ENCODE assay signal across 8 mouse cellular contexts in the genomic region with DNA sequence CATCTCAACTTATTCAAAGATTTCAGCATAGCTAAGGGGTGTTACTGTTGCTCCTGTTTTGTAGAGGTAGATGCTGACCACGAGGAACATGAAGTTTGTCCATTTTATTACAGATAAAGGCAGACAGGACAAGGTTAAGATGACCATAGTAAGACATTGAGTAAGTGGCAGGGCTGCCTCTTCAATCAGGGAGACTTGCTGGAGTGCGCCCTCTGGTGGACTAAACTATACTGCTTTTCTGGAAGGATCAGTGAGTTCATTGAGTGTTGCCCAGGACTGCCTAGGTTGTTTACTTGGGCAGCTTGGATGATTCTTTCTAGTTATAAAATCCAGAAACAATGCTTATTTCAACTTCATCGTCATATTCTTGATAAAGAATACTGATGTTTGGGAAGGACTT. TPM values are rescaled to one million over a fixed set of nuclear protein-coding genes. Genes with fewer than 3 reads are reported as not detected.
DNase-seq lines count a peak whose midpoint lies in the region; ATAC-seq and TF ChIP-seq lines count a peak whose summit lies in the region.

No protein-coding gene starts in this region.

- no peak overlapping the region for H3K4me2 ChIP-seq in forebrain, postnatal 0 days (ENCODE audit: low read depth)
- no peak overlapping the region for H3K4me2 ChIP-seq in intestine, embryonic 15.5 days (replicated peaks)
- no peak overlapping the region for H3K4me2 ChIP-seq in midbrain, embryonic 14.5 days (ENCODE audit: low read length)

- H3K27me3 ChIP-seq in thymus, adult 2 months (ENCODE audit: control insufficient read depth, insufficient read depth, low read length): no peaks in the 10 kb centered on the region
- no peaks in the 10 kb centered on the region for H3K27me3 ChIP-seq in forebrain, postnatal 0 days (ENCODE audit: insufficient read depth, low read length)
- H3K27me3 ChIP-seq in intestine, embryonic 15.5 days (replicated peaks): no peaks in the 10 kb centered on the region
- H3K27me3 ChIP-seq in midbrain, embryonic 14.5 days (ENCODE audit: control insufficient read depth, insufficient read depth, low read length): no peaks in the 10 kb centered on the region
- no peaks in the 10 kb centered on the region for H3K27me3 ChIP-seq in splenic B cell, adult 2 months (ENCODE audit: control insufficient read depth, insufficient read depth, low read length, poor library complexity, severe bottlenecking)

- H3K4me1 ChIP-seq in thymus, adult 2 months (replicated peaks; ENCODE audit: control insufficient read depth, insufficient read depth, low read length): no peaks in the 10 kb centered on the region
- H3K4me1 ChIP-seq in forebrain, postnatal 0 days (ENCODE audit: insufficient read depth): no peaks in the 10 kb centered on the region
- H3K4me1 ChIP-seq in intestine, embryonic 15.5 days (replicated peaks): no peaks in the 10 kb centered on the region
- no peaks in the 10 kb centered on the region for H3K4me1 ChIP-seq in midbrain, embryonic 14.5 days (ENCODE audit: control insufficient read depth, insufficient read depth, low read length)

- peak; percentile 57 for DNase-seq in thymus, adult 2 months
- no peak for DNase-seq in thymus, adult 18-20 months
- peak; percentile 3 for DNase-seq in cerebellum, adult 11-12 months
- peak; percentile 59 for DNase-seq in forebrain, postnatal 0 days
- peak; percentile 60 to 69 for DNase-seq in left cerebral cortex, postnatal 10 days (ENCODE audit: extremely low spot score in 1 of 2, low spot score in 2 of 2)
- DNase-seq in midbrain, embryonic 14.5 days: peak; percentile 81
- peak; percentile 70 for DNase-seq in splenic B cell, adult 2 months (ENCODE audit: low read depth, low spot score)

- H3K27ac ChIP-seq in thymus, adult 2 months (ENCODE audit: control insufficient read depth, insufficient read depth, low read length): no peak overlapping the region
- no peak overlapping the region for H3K27ac ChIP-seq in forebrain, postnatal 0 days (ENCODE audit: low read depth, low read length)
- H3K27ac ChIP-seq in intestine, embryonic 15.5 days: no peak overlapping the region
- H3K27ac ChIP-seq in midbrain, embryonic 14.5 days (replicated peaks; ENCODE audit: low read depth, low read length): no peak overlapping the region

- intact Hi-C loops in left cerebral cortex, postnatal 10 days (cut with DNase I): loop anchor here (5.0 kb wide), 2 partner anchors 104 to 334 kb away; no protein-coding TSS in a partner anchor

- H3K9ac ChIP-seq in forebrain, postnatal 0 days: no peak overlapping the region
- no peak overlapping the region for H3K9ac ChIP-seq in intestine, embryonic 15.5 days
- H3K9ac ChIP-seq in midbrain, embryonic 14.5 days (replicated peaks; ENCODE audit: low read length): no peak overlapping the region

- WGBS in thymus, adult 2 months: 16% methylated on average over 3 of the region's 3 CpGs
- WGBS in forebrain, postnatal 0 days: 14% methylated on average over 3 of the region's 3 CpGs
- 17% methylated on average over 3 of the region's 3 CpGs for WGBS in intestine, embryonic 15.5 days
- WGBS in midbrain, embryonic 14.5 days: 8% methylated on average over 3 of the region's 3 CpGs

- TF ChIP-seq POLR2A in thymus, adult 2 months (IDR thresholded peaks at IDR 0.05; ENCODE audit: control insufficient read depth, extremely low read depth, insufficient read depth, low read length, poor library complexity): no peak

- H3K4me3 ChIP-seq in thymus, adult 2 months (ENCODE audit: control insufficient read depth, insufficient read depth, low read length): no peak overlapping the region
- no peak overlapping the region for H3K4me3 ChIP-seq in forebrain, postnatal 0 days (ENCODE audit: low read depth, low read length)
- H3K4me3 ChIP-seq in intestine, embryonic 15.5 days (replicated peaks): no peak overlapping the region
- no peak overlapping the region for H3K4me3 ChIP-seq in midbrain, embryonic 14.5 days (replicated peaks; ENCODE audit: low read depth, low read length)

- no peaks in the 10 kb centered on the region for H3K36me3 ChIP-seq in thymus, adult 2 months (ENCODE audit: control insufficient read depth, insufficient read depth, low read length)
- no peaks in the 10 kb centered on the region for H3K36me3 ChIP-seq in forebrain, postnatal 0 days (ENCODE audit: insufficient read depth)
- H3K36me3 ChIP-seq in intestine, embryonic 15.5 days: no peaks in the 10 kb centered on the region
- no peaks in the 10 kb centered on the region for H3K36me3 ChIP-seq in midbrain, embryonic 14.5 days (ENCODE audit: control insufficient read depth, insufficient read depth, low read length)
- no peaks in the 10 kb centered on the region for H3K36me3 ChIP-seq in splenic B cell, adult 2 months (ENCODE audit: control insufficient read depth, insufficient read depth, low read length, poor library complexity, severe bottlenecking)

- H3K9me3 ChIP-seq in forebrain, postnatal 0 days (ENCODE audit: low read length): no peaks in the 10 kb centered on the region
- H3K9me3 ChIP-seq in intestine, embryonic 15.5 days: no peaks in the 10 kb centered on the region
- no peaks in the 10 kb centered on the region for H3K9me3 ChIP-seq in midbrain, embryonic 14.5 days (ENCODE audit: control insufficient read depth, low read length)

- TF ChIP-seq CTCF in thymus, adult 2 months (IDR thresholded peaks at IDR 0.05; ENCODE audit: borderline replicate concordance, control insufficient read depth, extremely low read depth, insufficient read depth, low read length, poor library complexity): no peak
- TF ChIP-seq CTCF in forebrain, postnatal 0 days (IDR thresholded peaks at IDR 0.05; ENCODE audit: low read depth): peak; percentile 74

- ATAC-seq in forebrain, postnatal 0 days: peak; percentile 58; the same call in 1 of the 2 replicates
- peak; percentile 65; the same call in 1 of the 2 replicates for ATAC-seq in intestine, embryonic 15.5 days
- no peak; the same call in 1 of the 2 replicates for ATAC-seq in midbrain, embryonic 14.5 days (ENCODE audit: low FRiP score, low TSS enrichment)

RNA-seq across cellular contexts. Expression of gene Akr1c14, which starts 47.1 kb away (rescaled TPM):
- polyA plus RNA-seq in thymus, adult 2 months (2012; rRNA removed): 0.15 and 0.19 TPM in 2 replicates
- 2.2 and 2.6 TPM in 2 replicates for total RNA-seq in forebrain, postnatal 0 days (2014; rRNA removed)
- 0.71 and 1.1 TPM in 2 replicates for polyA plus RNA-seq in forebrain, postnatal 0 days (2015; fragmentation: Nextera tagmentation; extraction: Ambion mirVana)
- polyA plus RNA-seq in intestine, embryonic 15.5 days (2015; fragmentation: Nextera tagmentation; extraction: Ambion mirVana): 3.9 and 4.3 TPM in 2 replicates
- 1 to 10 TPM; 1.1 to 1.7 TPM for total RNA-seq in left cerebral cortex, postnatal 10 days (2021)
- 0.27 and 0.89 TPM in 2 replicates for polyA plus RNA-seq in midbrain, embryonic 14.5 days (2014; fragmentation: Nextera tagmentation; extraction: Ambion mirVana)

RNA-seq across cellular contexts. Expression of gene Ucn3, which starts 56.5 kb away (rescaled TPM):
- 0.15 and 0.17 TPM in 2 replicates for polyA plus RNA-seq in thymus, adult 2 months (2012; rRNA removed)
- 0.38 and 0.57 TPM in 2 replicates for total RNA-seq in forebrain, postnatal 0 days (2014; rRNA removed)
- 0.68 and 0.77 TPM in 2 replicates for polyA plus RNA-seq in forebrain, postnatal 0 days (2015; fragmentation: Nextera tagmentation; extraction: Ambion mirVana)
- 0.25 and 0.44 TPM in 2 replicates for polyA plus RNA-seq in intestine, embryonic 15.5 days (2015; fragmentation: Nextera tagmentation; extraction: Ambion mirVana)
- total RNA-seq in left cerebral cortex, postnatal 10 days (2021): not detected
- 0.15 TPM in 1 of 2 replicates, not detected in the other for polyA plus RNA-seq in midbrain, embryonic 14.5 days (2014; fragmentation: Nextera tagmentation; extraction: Ambion mirVana)

Comparison
In these comparisons a context has a peak if more than half of its experiments do, and no peak if none do; other contexts are left out.
1. DNase-seq: peak in thymus, adult 2 months (single experiment), cerebellum, adult 11-12 months (single experiment), forebrain, postnatal 0 days (single experiment), left cerebral cortex, postnatal 10 days (2 of 2), midbrain, embryonic 14.5 days (single experiment) and splenic B cell, adult 2 months (single experiment); none in thymus, adult 18-20 months (0 of 2).